Mouse (Mus musculus) MEL (cell line): Measurements from ENCODE around the gene Tec. TPM values are rescaled to one million over a fixed set of nuclear protein-coding genes. Genes with fewer than 3 reads are reported as not detected.

Experiments used
- DNase-seq: peaks from one replicate; pipeline ENCODE4 v3.0.0; 2011; ENCODE audit warnings: low read depth, low spot score
- H3K27ac ChIP-seq: 2 replicates; pipeline ENCODE4 v1.5.1; 2012; ENCODE audit warnings: low read depth, mild to moderate bottlenecking, control low read depth, low read length, moderate library complexity; ENCODE audit not compliant: control insufficient read depth
- H3K27me3 ChIP-seq, 2 experiments: fragments of 150-350 bp in 1 of 2; sonication (generic) in 1 of 2; 2 replicates each; pipeline ENCODE4 v1.6.1; 2012; ENCODE audit warnings: low read length in 2 of 2, mild to moderate bottlenecking in 2 of 2, improper control_type of control experiment in 1 of 2, moderate library complexity in 1 of 2; ENCODE audit not compliant: insufficient read depth in 2 of 2, control insufficient read depth in 1 of 2
- H3K36me3 ChIP-seq, 2 experiments: 2 replicates each; pipeline ENCODE4 v1.6.1; 2012 to 2014; ENCODE audit warnings: low read length in 2 of 2, improper control_type of control experiment in 1 of 2, inconsistent platforms in 1 of 2, mild to moderate bottlenecking in 1 of 2; ENCODE audit not compliant: insufficient read depth in 2 of 2, control insufficient read depth in 1 of 2
- H3K4me1 ChIP-seq, 2 experiments: fragments of 150-350 bp in 1 of 2; sonication (generic) in 1 of 2; 2 replicates each; pipeline ENCODE4 v1.6.1; 2012; ENCODE audit warnings: low read length in 2 of 2, improper control_type of control experiment in 1 of 2, mild to moderate bottlenecking in 1 of 2; ENCODE audit not compliant: insufficient read depth in 2 of 2, control insufficient read depth in 1 of 2
- H3K4me3 ChIP-seq, 2 experiments: fragments of 150-350 bp in 1 of 2; sonication (generic) in 1 of 2; 2 replicates each; pipeline ENCODE4 v1.5.1; 2012; ENCODE audit warnings: low read depth in 2 of 2, low read length in 2 of 2, mild to moderate bottlenecking in 2 of 2, moderate library complexity in 2 of 2, control low read depth in 1 of 2, improper control_type of control experiment in 1 of 2; ENCODE audit not compliant: control insufficient read depth in 1 of 2, insufficient read depth in 1 of 2
- H3K79me2 ChIP-seq: 2 replicates; pipeline ENCODE4 v1.6.1; 2012; ENCODE audit warnings: mild to moderate bottlenecking, low read length, moderate library complexity; ENCODE audit not compliant: control insufficient read depth, poor library complexity, insufficient read depth
- H3K9ac ChIP-seq: 2 replicates; pipeline ENCODE4 v1.6.1; 2012; ENCODE audit warnings: low read depth, mild to moderate bottlenecking, control low read depth, low read length, moderate library complexity; ENCODE audit not compliant: control insufficient read depth, poor library complexity, severe bottlenecking
- H3K9me3 ChIP-seq: fragments of 150-350 bp; sonication (generic); replicated peaks from 2 replicates; pipeline ENCODE4 v1.6.1; 2012; ENCODE audit warnings: mild to moderate bottlenecking, low read length, improper control_type of control experiment, moderate library complexity; ENCODE audit not compliant: insufficient read depth
- BHLHE40 ChIP-seq: IDR thresholded peaks from 2 replicates; pipeline ENCODE4 v1.6.1; 2012; ENCODE audit warnings: low read depth, mild to moderate bottlenecking, inconsistent platforms, low read length, improper control_type of control experiment, borderline replicate concordance
- CHD1 ChIP-seq: IDR thresholded peaks from 2 replicates; pipeline ENCODE4 v1.6.1; 2012; ENCODE audit warnings: low read depth, mild to moderate bottlenecking, inconsistent platforms, low read length, improper control_type of control experiment
- CTCF ChIP-seq, 3 experiments: IDR thresholded peaks in 2 of 3; conservative IDR thresholded peaks in 1 of 3; 2 replicates each; pipeline ENCODE4 v1.5.1; 2011 to 2012; ENCODE audit warnings: low read length in 3 of 3, low read depth in 2 of 3, mild to moderate bottlenecking in 2 of 3, improper control_type of control experiment in 1 of 3, inconsistent platforms in 1 of 3, mixed read lengths in 1 of 3, moderate library complexity in 1 of 3; ENCODE audit not compliant: control insufficient read depth in 1 of 3, insufficient read depth in 1 of 3, poor library complexity in 1 of 3, severe bottlenecking in 1 of 3
- E2F4 ChIP-seq: IDR thresholded peaks from 2 replicates; pipeline ENCODE4 v1.6.1; 2011; ENCODE audit warnings: low read depth, low read length, improper control_type of control experiment, borderline replicate concordance
- EP300 ChIP-seq, 2 experiments: IDR thresholded peaks; 2 replicates each; pipeline ENCODE4 v1.6.1; 2011; ENCODE audit warnings: improper control_type of control experiment in 2 of 2, low read length in 2 of 2, low read depth in 1 of 2, mild to moderate bottlenecking in 1 of 2
- ETS1 ChIP-seq: IDR thresholded peaks from 2 replicates; pipeline ENCODE4 v1.6.1; 2012; ENCODE audit warnings: low read depth, mild to moderate bottlenecking, inconsistent platforms, low read length, improper control_type of control experiment, moderate library complexity
- GABPA ChIP-seq: IDR thresholded peaks from 2 replicates; pipeline ENCODE4 v1.6.1; 2012; ENCODE audit warnings: low read depth, mild to moderate bottlenecking, inconsistent platforms, low read length, improper control_type of control experiment, moderate library complexity
- GATA1 ChIP-seq: IDR thresholded peaks from 2 replicates; pipeline ENCODE4 v1.6.1; 2011; ENCODE audit warnings: low read depth, low read length, improper control_type of control experiment
- HCFC1 ChIP-seq: IDR thresholded peaks from 2 replicates; pipeline ENCODE4 v1.6.1; 2012; ENCODE audit warnings: low read depth, mild to moderate bottlenecking, inconsistent platforms, low read length, improper control_type of control experiment, moderate library complexity
- JUND ChIP-seq: IDR thresholded peaks from 2 replicates; pipeline ENCODE4 v1.6.1; 2011; ENCODE audit warnings: low read depth, mild to moderate bottlenecking, improper control_type of control experiment, low read length
- MAX ChIP-seq: IDR thresholded peaks from 2 replicates; pipeline ENCODE4 v1.6.1; 2011; ENCODE audit warnings: low read length, improper control_type of control experiment
- MEF2A ChIP-seq: IDR thresholded peaks from 2 replicates; pipeline ENCODE4 v1.6.1; 2014; ENCODE audit warnings: low read depth, mild to moderate bottlenecking, inconsistent platforms, low read length, improper control_type of control experiment; ENCODE audit not compliant: poor library complexity, insufficient replicate concordance, severe bottlenecking; ENCODE audit errors: extremely low read depth
- MXI1 ChIP-seq: IDR thresholded peaks from 2 replicates; pipeline ENCODE4 v1.6.1; 2011; ENCODE audit warnings: mild to moderate bottlenecking, low read depth, low read length, improper control_type of control experiment
- MYC ChIP-seq: IDR thresholded peaks from 2 replicates; pipeline ENCODE4 v1.6.1; 2011; ENCODE audit warnings: low read depth, mild to moderate bottlenecking, low read length, improper control_type of control experiment, moderate library complexity
- POLR2A ChIP-seq, 2 experiments: IDR thresholded peaks; 2 replicates each; pipeline ENCODE4 v1.6.1; 2011 to 2012; ENCODE audit warnings: low read length in 2 of 2, mild to moderate bottlenecking in 2 of 2, control low read depth in 1 of 2, improper control_type of control experiment in 1 of 2, low read depth in 1 of 2, moderate library complexity in 1 of 2; ENCODE audit not compliant: control insufficient read depth in 1 of 2, insufficient read depth in 1 of 2, poor library complexity in 1 of 2
- POLR2AphosphoS2 ChIP-seq: IDR thresholded peaks from 2 replicates; pipeline ENCODE4 v1.6.1; 2011; ENCODE audit warnings: low read length, improper control_type of control experiment
- POLR2AphosphoS5 ChIP-seq: IDR thresholded peaks from 2 replicates; pipeline ENCODE4 v1.6.1; 2012; ENCODE audit warnings: low read depth, borderline replicate concordance, mild to moderate bottlenecking, inconsistent platforms, low read length, moderate library complexity, mixed read lengths
- SMC3 ChIP-seq: IDR thresholded peaks from 2 replicates; pipeline ENCODE4 v1.6.1; 2011; ENCODE audit warnings: low read depth, low read length, improper control_type of control experiment
- TAL1 ChIP-seq: IDR thresholded peaks from 2 replicates; pipeline ENCODE4 v1.6.1; 2012; ENCODE audit warnings: mild to moderate bottlenecking, inconsistent platforms, low read length, moderate library complexity, mixed read lengths
- TCF12 ChIP-seq: IDR thresholded peaks from 2 replicates; pipeline ENCODE4 v1.6.1; 2014; ENCODE audit warnings: low read depth, mild to moderate bottlenecking, inconsistent platforms, low read length, improper control_type of control experiment, moderate library complexity
- UBTF ChIP-seq: IDR thresholded peaks from 2 replicates; pipeline ENCODE4 v1.6.1; 2012; ENCODE audit warnings: low read depth, mild to moderate bottlenecking, inconsistent platforms, low read length, improper control_type of control experiment, moderate library complexity, borderline replicate concordance; ENCODE audit not compliant: insufficient read depth
- polyA plus RNA-seq, 2 experiments: library from polyadenylated mRNA; stranded (reverse) in 1 of 2; unstranded in 1 of 2; fragments of >175 nt in 1 of 2; fragments of >200 nt in 1 of 2; gene quantifications; 2 replicates each; pipeline versions ENCODE4 v1.2.1 to v1.2.4; 2012; ENCODE audit warnings: low replicate concordance in 2 of 2, low read depth in 1 of 2; ENCODE audit not compliant: insufficient read length in 2 of 2, insufficient read depth in 1 of 2, missing spikeins in 1 of 2
- total RNA-seq: library from RNA; depleted of rRNA; stranded (reverse); fragments of 300-350 nt; gene quantifications from 2 replicates; pipeline ENCODE4 v1.2.3, GENCODE M21; 2012

Tec gene
- total and polyA plus RNA-seq, 3 experiments, result 44.8 to 61.1 TPM; not detected in 1

- Histone ChIP-seq H3K9ac (peak overlapping the region; percentile 54), H3K36me3 (peaks cover 16 to 71% of the 10 kb centered on the region in 2 experiments), H3K4me3 (0 out of 4 replicates have a peak overlapping the region, but pooled peaks of 1 of the 2 experiments have one; percentile 4), H3K27ac (peak overlapping the region; percentile 94)
- no peak for TF ChIP-seq TCF12
- no peak for TF ChIP-seq UBTF
- no peak for TF ChIP-seq MXI1
- TF ChIP-seq POLR2A (IDR thresholded peaks at IDR 0.05; ENCODE audit: control insufficient read depth in 1 of 2, insufficient read depth in 1 of 2, low read depth in 1 of 2, low read length in 2 of 2, poor library complexity in 1 of 2), result peak in 1 of 2 experiments; percentile 16; a peak in 1 of 4 replicates
- TF ChIP-seq, all 39 proteins: peak for 1
- peak; percentile 57 for DNase-seq
- Histone ChIP-seq H3K9me3 (no peaks in the 10 kb centered on the region), H3K27me3 (no peaks in the 10 kb centered on the region), H3K79me2 (peaks cover 75% of the 10 kb centered on the region), H3K4me1 (peaks cover 44 to 67% of the 10 kb centered on the region in 2 experiments)
Measured at GRCm38 (mm10) chr5:72845928-72846630, 22.2 kb downstream of the Tec start.

GRCm38 (mm10) chr5:72844776-72845495 lies 23.3 kb downstream of the Tec start:
- Histone ChIP-seq H3K4me3 (no peak overlapping the region), H3K27ac (peak overlapping the region; percentile 94), H3K9me3 (no peaks in the 10 kb centered on the region), H3K36me3 (peaks cover 25 to 60% of the 10 kb centered on the region in 2 experiments), H3K27me3 (no peaks in the 10 kb centered on the region), H3K4me1 (peaks cover 35 to 55% of the 10 kb centered on the region in 2 experiments), H3K9ac (no peak overlapping the region), H3K79me2 (peaks cover 74% of the 10 kb centered on the region)
- TF ChIP-seq E2F4 (no peak), EP300 (IDR thresholded peaks at IDR 0.05; ENCODE audit: low read depth in 1 of 2, low read length in 2 of 2) (peak in 1 of 2 experiments; percentile 31; a peak in 1 of 4 replicates), TAL1 (peak; percentile 49), ETS1 (0 out of 2 replicates have a peak, but pooled peaks have one; percentile 17), POLR2AphosphoS5 (no peak)
- peak; percentile 44 for DNase-seq

- Histone ChIP-seq H3K9me3 (no peaks in the 10 kb centered on the region), H3K79me2 (peaks cover 74% of the 10 kb centered on the region), H3K4me3 (no peak overlapping the region), H3K9ac (no peak overlapping the region), H3K27me3 (no peaks in the 10 kb centered on the region), H3K36me3 (peaks cover 32 to 53% of the 10 kb centered on the region in 2 experiments), H3K27ac (peak overlapping the region; percentile 94), H3K4me1 (peaks cover 32 to 49% of the 10 kb centered on the region in 2 experiments)
- no peak for DNase-seq
- TF ChIP-seq E2F4 (no peak), MYC (no peak), POLR2AphosphoS5 (no peak), GABPA (no peak), ETS1 (no peak), GATA1 (no peak), HCFC1 (no peak), CTCF (IDR thresholded peaks at IDR 0.05 in 2 of 3, conservative IDR thresholded peaks at IDR 0.05 in 1 of 3; ENCODE audit: control insufficient read depth in 1 of 3, insufficient read depth in 1 of 3, low read depth in 2 of 3, low read length in 3 of 3, poor library complexity in 1 of 3, severe bottlenecking in 1 of 3) (no peak), BHLHE40 (no peak), SMC3 (no peak), CHD1 (no peak), MEF2A (no peak), JUND (no peak), EP300 (IDR thresholded peaks at IDR 0.05; ENCODE audit: low read depth in 1 of 2, low read length in 2 of 2) (no peak), POLR2AphosphoS2 (no peak), MAX (no peak)
Measured at GRCm38 (mm10) chr5:72844294-72844693, 24.0 kb downstream of the Tec start.
